Mouse (Mus musculus): Measurements from ENCODE around the gene Galnt7.

DNA sequence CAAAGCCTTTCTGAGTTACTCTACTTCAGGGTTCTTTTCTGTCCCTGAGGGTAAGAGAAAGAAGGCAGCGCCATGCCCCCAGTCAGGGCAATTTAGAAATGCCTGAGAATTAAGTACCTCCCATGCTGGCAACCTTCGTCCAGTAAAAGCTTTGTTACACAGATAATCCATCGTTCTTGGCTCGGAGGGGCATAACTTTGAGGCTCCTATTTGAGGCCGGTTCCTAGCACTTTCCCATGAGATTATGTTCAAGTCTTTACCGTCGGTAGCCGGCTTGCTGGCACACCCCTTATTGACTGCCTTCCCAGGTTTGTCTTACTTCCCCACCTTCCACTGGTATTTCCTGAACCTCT lies 154.4 kb downstream of the Galnt7 start:
- TF ChIP-seq TAL1 (IDR thresholded peaks at IDR 0.05; ENCODE audit: low read length) (no peak), GATA1 (IDR thresholded peaks at IDR 0.05; ENCODE audit: low read length) (no peak)

Data from erythroblast, embryonic 14.5 days (primary cell).